Mouse (Mus musculus) ES-Bruce4 (cell line): Measurements from ENCODE around the gene Stim2.

Experiments used
- CTCF ChIP-seq: IDR thresholded peaks from one replicate; pipeline ENCODE4 v1.8.1; 2011; ENCODE audit warnings: low read depth, low read length
- POLR2A ChIP-seq: IDR thresholded peaks from one replicate; pipeline ENCODE4 v1.8.1; 2011; ENCODE audit warnings: low read length; ENCODE audit not compliant: insufficient read depth

- no peak for TF ChIP-seq CTCF
- TF ChIP-seq POLR2A: no peak
Measured at GRCm38 (mm10) chr5:54087912-54088311, 89.6 kb downstream of the Stim2 start.
